Mouse (Mus musculus) left cerebral cortex, postnatal 25 days (tissue): ENCODE data around the gene Nags. TPM values are rescaled to one million over a fixed set of nuclear protein-coding genes. Genes with fewer than 3 reads are reported as not detected.
"Not testable (repeated sequence)": the region's sequence is repeated elsewhere in the genome, so short reads cannot be mapped to it uniquely, and the experiment has no call there.

Source experiments
- DNase-seq, 2 experiments: peaks; one replicate each; pipeline ENCODE4 v3.0.0; 2022; ENCODE audit warnings: low spot score in 2 of 2, mixed read lengths in 1 of 2
- intact Hi-C: fragments of 180-260 bp; cut with DNase I; formaldehyde crosslinking; loops from one replicate; pipeline ENCODE4 v1.15.1; 2025
- total RNA-seq, 2 experiments: library from RNA; stranded (reverse); gene quantifications; 2 replicates each; pipeline ENCODE4 v1.2.3; 2021

Nags gene
- total RNA-seq, 2 experiments from 2014 or later: not detected

DNA sequence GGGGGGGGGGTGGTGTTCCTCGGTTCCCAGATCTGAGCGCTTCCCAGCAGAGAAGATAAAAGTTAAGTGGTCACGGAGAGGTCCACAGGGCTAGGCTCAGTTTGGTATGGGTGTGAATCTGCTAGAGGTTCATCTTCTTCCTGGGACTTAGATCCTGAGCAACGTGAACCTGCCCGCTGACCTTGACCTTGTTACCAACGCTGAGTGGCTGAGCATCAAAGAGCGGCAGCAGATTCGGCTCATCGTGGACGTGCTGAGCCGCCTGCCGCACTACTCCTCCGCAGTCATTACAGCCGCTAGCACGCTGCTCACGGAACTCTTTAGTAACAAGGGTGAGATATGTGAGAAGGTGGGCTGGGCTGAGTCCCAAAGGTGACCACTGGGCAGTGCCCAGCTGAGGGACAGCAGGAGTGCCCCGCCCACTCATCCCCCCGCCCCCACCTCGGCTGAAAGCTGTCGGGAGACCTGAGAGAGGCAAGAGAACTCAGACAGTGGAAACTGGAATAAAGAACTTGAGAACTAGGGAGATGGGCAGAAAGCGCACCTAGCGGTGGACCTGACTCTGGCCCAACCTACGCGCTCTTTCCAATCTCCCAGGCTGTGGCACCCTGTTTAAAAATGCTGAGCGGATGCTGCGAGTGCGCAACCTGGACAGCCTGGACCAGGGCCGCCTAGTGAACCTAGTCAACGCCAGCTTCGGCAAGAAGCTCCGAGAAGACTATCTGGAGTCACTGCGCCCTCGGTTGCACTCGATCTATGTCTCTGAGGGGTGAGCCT is 2.1 kb downstream of the Nags start:
- intact Hi-C loops: no loop called here
- DNase-seq: no peak

DNA sequence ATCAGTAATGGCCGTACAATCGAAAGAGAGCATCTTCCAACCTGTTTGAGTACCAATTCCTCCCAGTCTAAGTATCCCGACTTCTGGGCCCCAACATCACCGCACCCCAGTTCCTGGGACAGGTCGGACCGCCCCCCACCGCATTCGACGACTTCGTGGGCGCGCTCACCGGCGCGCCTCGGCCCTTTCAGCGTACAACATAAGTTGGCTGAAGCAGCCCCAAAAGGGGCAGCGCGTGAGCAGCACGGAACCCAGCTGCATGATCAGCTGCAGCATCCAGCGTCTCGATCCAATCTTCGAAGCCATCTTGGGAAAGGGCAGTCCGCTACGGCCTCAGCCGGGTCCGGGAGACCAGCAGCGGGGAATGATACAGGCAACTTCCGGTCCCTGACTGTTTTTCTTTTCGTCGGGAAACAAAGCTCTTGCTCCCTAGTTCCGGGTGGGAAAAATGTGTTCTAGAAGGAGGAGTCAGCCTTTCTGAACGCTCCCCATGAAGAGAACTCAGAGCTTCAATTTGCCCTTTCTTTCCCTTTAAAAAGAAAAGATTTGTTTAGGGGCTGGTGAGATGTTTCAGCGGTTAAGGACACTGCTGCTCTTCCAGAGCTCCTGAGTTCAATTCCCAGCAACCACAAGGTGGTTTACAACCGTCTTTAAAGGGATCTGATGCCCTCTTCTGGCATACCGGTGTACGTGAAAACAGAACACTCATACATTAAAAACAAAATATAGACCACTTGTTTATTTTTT is 10.9 kb downstream of the Nags start, which contains the start of gene Tmem101:
Gene Tmem101, minus strand, starts transcription at position 366 of the 747 bp plus-strand sequence.
- intact Hi-C loops: no loop called here
- peak; percentile 89 to 93 for DNase-seq

DNA sequence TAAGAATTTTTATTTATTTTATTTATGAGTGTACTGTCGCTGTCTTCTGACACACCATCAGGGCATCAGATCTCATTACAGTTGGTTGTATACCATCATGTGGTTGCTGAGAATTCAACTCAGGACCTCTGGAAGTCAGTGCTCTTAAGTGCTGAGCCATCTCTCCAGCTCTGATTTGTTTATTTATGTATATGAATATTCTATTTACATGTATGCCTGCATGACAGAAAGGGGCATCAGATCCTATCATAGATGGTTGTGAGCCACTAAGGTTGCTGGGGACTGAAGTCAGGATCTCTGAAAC is 11.4 kb downstream of the Nags start:
- DNase-seq: no peak
- intact Hi-C loops: no loop called here

DNA sequence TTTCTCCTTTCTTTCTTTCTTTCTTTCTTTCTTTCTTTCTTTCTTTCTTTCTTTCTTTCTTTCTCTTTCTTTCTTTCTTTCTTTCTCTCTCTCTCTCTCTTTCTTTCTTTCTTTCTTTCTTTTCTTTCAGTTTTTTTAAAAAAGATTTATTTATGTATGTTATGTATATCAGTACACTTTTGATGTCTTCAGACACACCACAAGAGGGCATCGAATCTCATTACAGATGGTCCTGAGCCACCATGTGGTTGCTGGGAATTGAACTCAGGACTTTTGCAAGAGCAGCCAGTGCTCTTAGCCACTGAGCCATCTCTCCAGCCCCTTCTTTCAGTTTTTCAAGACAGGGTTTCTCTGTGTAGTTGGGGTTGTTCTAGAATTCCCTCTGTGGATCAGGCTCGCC is 12.7 kb downstream of the Nags start:
- DNase-seq, intact Hi-C loops: not testable (repeated sequence)

DNA sequence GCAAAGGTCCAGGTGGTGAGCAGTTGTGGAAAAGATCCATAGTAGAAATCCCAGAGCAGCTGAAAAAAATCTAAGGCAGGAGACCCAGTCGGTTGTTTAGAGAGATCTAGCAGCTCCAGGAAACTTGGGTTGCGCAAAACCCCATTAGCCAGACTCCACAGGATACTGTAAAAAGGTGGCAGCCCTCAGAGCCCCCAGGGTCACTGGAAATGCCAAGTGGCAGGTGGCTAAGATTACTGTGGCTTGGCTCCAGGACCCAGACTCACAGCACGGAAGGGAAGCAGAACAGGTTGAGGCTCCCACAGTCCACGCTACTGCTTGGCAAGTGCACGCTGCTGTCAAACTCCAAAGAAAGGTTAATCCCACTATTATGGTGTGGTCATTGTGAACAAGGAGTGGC is 14.5 kb downstream of the Nags start:
- intact Hi-C loops: loop anchor here (1.0 kb wide), 1 partner anchor 9 kb away; no protein-coding TSS in a partner anchor
- DNase-seq: no peak

DNA sequence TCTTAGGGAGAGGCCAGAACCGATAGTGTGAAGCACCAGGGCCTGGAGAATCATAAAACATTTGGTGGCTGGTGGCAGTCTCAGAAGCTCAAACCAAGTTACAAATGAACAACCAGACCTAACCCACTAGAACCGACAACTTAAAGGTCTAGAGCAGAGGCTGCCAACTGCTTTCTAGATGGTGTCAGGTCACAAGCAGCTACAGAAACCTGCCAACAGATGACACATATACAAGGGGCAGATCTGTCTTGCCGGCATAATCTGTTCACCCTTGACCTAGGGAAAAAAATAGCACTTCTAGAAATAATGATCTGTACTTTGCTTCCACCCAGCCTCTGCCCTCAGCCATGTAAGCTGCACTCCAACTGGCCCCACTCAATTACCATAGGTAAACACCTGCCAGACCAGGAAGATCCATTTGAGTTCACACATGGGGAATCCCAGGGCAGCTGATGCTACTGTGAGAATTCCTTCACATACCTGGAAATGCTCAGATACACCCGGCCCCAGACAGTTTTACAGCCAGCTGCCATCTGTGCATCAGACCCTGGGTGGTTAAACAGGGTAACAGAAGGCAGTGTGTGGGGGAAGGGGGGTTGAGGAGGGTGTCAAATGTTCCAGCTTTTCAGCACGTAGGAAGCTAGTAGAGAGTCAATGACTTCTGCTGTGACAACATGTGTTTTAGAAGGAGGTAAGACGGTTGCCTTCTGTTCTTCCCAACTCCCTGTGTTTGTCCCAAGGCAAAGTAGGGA is 20.8 kb downstream of the Nags start:
- intact Hi-C loops: no loop called here
- peak in 1 of 2 experiments; percentile 67 for DNase-seq

DNA sequence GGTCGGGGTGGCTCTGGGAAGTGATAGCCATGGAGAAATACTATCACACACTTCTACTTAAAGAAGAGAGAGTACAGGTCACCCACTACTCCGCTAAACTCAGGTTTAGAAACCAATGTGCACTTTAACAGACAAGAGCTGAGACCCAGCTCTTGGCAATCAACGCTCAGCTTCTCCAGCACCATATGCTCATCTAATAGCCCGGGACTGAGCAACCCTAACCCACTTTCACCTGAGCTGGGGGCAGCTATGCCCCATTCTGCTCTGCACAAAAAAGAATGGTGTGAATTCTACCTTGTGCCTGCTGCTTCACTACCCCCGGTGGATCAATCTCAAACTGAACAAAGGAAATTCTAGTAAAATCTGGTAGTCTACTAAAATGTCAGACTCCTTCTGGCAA is 22.2 kb downstream of the Nags start:
- intact Hi-C loops: no loop called here
- DNase-seq: no peak

DNA sequence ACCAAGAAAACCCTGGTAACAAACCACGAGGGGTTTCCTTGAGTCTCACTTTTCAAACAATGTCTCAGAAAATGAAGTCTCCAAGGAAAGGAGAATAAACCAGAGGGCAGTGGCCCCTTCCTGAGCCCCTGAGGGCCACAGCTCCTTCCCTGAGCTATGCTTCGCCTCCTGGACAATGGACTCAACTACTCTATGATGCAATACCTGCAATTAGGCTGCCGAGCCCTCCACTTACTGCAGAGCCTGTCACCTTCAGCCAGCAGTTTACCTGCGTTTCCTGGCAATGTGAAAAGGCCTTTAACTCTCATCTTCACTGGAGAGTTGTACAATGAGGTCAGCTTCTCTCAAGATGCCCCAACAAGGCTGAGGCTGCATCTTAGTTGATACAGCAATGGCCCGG is 23.4 kb downstream of the Nags start:
- no peak for DNase-seq
- intact Hi-C loops: no loop called here

DNA sequence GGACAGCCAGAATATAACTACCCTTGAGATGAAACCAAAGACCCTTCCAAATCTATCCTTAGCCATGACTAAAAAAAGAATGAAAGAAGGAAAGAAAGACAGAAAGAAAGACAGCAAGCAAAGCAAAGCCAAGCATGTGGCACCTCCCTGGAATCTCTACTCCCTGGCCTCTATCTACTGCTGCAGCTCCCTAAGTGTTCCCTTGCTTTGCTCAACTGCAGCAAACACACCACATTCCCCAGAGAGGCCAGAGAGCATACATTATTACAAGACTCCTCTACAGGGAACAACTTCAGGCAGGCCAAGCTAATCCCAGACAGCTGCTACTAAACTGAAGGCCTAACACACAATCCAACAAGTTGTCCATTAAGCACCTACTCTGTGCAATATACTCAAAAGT is 34.5 kb downstream of the Nags start:
- no peak for DNase-seq
- intact Hi-C loops: no loop called here

DNA sequence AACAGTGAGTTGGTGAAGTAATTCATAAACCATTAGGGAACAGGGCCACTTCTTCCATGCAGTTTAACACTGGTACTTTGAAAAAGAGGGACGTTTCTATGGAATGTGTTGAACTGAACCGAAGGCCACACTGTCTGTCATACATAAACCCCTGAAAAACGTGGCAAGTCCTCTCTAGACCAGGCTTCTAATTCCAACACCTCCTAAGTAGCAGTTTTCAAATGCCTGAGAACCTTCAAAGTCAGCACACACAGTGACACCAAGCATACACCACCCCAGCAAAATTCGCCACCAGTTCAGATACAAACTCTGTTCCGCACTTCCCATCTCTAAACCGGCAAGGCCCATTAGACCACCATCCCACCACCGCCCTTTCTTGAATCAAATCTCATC is 38.9 kb downstream of the Nags start:
- intact Hi-C loops: no loop called here
- no peak for DNase-seq

DNA sequence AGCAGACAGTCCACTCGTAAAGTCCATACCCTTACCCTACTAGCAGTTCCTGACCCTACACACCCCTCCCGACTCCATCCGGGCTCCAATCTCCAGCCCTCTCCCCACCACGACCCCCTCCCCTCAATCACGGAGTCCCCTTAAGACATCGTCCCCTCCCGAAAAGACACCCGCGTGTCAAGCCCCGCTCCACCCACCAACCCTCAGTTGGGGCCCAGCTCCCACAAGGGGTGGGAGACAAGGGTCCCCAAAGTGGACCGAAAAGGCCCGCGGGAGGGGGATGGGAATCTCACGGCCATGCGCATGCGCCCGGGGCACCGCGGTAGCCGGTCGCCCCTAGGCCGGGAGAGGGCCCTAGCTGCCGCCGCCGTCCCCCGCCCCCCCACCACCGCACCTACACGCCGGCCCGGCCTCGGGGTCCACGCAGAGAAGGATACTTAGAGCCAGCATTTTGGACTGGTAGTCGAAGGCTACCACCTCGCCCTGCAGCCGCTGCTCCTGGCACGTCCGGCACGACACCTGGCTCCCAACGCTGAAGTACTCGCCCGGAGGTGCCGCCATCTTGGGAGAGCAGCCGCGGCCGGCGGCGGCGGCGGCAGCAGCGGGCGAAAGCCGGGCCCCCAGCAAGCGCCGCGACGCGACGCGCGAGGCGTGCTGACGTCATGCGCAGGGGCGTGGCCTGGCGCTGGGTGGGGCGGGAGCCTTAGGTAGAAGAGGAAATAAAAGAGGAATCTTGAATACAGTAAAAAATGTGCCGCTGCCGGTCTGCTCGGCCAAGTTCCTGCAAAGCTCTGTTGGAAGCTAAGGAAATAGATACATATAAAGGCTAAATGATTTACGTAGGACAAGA is 39.6 kb downstream of the Nags start, which contains the start of gene Lsm12:
Gene Lsm12, minus strand, starts transcription at position 651 of the 850 bp plus-strand sequence.
- intact Hi-C loops: loop anchor here (5.0 kb wide), 1 partner anchor 62 kb away; the partner anchor contains the start of gene BC030867
- DNase-seq: peak; percentile 89 to 94

DNA sequence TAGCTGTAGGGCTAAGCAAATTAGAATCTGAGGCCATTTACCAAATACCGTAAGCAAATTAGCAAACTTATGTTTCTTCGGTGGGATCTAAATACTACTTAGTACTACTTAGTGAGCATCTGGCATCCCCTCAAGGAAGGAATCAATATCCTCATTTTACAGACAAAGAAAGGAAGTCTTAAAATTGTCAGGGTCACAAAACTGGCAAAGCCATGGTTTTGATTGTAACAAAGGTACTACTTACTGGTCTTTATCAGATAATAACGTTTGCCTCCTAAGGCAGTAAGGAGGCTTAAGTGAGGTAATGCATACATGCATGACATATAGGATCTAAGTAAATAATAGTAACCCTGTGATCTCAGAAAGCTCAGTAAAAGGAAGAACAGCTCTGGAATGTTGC is 40.4 kb downstream of the Nags start:
- intact Hi-C loops: loop anchor here (5.0 kb wide), 1 partner anchor 62 kb away; the partner anchor contains the start of gene BC030867
- no peak for DNase-seq

DNA sequence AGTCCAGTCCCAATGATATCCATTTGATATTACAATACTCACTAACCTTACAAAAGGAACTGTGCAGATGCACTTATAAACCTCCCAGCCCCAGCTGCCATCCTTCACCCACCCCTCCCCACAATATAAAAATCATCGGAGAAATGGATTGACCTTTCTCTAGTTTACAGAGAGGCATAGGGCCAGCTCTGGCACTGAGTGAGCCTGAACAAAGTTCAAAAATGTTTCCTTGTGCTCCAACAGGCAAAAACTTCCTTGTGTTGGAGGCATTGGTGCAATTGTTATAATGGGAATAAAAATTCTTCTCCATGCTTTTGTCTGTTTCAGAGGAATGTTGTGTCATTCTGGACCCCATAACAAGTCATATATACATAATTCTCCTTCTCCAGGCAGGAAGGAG is 40.9 kb downstream of the Nags start:
- intact Hi-C loops: loop anchor here (5.0 kb wide), 1 partner anchor 61 kb away; the partner anchor contains the start of gene BC030867
- no peak for DNase-seq

DNA sequence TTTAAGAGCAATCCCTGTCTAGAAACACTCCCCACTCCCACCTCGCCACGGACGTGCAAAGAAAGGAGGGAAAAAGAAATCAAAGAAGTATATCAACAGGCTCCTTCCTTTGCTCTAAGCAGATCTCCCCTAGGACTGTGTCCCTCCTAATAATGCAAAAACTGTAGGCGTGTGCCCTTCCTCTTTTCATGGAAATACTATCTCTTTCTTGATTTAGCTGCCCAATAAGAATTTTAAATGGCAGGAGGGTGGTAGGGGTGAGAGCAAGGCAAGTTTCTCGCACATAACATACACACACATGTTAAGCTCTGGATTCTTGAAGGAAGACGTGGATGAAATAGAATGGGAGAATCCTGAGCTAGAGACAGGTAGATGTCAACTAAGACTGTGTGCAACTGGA is 43.7 kb downstream of the Nags start:
- no peak for DNase-seq
- intact Hi-C loops: loop anchor here (1.0 to 5.0 kb wide), 3 partner anchors 28 to 58 kb away; partner anchors contain the start of gene BC030867

DNA sequence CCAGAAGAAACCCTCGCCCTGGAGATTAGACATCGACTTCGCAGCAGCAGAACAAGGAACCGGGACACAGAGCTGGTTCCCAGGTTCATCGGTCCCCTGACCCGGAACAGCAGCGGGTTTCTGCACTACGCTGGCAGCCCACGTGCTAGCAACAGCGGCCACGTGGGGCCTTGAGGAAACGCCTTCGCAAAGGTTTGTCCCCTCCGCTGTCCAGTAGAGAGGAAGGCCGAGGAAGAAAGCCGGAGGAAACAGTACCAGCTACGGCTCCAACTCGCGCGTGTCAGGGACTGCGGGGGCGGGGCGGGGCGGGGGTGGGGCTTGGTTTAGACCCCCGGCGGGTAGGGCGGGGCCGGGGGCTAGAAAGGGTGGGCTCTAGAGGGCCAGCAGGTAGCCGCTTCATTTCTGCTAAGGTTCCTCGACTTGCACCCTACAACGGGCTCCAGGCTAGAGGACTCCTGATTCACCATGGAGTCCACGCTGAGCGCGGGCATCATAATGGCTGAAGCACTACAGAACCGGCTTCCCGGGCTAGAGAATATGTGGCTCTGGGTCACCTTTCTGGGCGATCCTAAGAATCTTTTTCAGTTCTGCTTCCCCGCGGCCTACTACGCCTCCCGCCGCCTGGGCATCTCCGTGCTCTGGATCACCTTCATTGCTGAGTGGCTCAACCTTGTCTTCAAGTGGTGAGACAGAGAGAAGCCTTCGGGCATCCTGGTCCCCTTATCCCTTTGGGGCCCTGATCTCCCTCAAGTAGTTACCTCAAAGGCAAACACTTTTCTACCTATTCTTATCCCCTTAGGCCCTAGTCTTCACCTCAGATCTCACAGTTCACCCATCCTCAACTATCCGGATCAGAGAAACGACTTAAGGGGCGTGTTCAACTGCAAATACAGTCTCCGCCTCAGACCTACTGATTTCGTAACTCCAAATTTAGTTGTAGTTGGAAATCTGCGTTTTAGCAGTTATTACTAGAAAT is 44.4 kb downstream of the Nags start, which contains the start of gene G6pc3:
Gene G6pc3, plus strand, starts transcription at position 160 of the 976 bp plus-strand sequence.
- peak; percentile 89 to 95 for DNase-seq
- intact Hi-C loops: loop anchor here (1.0 to 5.0 kb wide), 3 partner anchors 28 to 58 kb away; partner anchors contain the start of gene BC030867

DNA sequence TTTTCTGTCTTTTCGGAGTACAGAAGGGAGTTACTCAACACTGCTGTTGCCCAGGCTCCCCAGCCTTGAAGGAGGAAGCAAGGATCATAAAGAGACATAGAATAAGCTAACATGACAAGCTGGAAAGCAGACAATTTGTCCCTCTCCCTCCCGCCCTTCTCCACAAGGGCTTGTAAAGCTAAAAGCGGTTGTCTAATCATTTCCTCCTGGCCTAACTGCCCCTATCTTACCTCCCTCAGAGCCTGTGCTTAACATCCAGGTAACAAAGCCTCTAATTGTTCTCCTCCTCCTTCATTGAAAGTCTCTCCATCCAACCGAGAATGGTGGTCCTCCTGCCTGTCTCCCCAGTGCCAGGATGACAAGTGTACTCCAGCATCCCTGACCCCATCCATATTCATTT is 45.5 kb downstream of the Nags start:
- no peak for DNase-seq
- intact Hi-C loops: no loop called here

DNA sequence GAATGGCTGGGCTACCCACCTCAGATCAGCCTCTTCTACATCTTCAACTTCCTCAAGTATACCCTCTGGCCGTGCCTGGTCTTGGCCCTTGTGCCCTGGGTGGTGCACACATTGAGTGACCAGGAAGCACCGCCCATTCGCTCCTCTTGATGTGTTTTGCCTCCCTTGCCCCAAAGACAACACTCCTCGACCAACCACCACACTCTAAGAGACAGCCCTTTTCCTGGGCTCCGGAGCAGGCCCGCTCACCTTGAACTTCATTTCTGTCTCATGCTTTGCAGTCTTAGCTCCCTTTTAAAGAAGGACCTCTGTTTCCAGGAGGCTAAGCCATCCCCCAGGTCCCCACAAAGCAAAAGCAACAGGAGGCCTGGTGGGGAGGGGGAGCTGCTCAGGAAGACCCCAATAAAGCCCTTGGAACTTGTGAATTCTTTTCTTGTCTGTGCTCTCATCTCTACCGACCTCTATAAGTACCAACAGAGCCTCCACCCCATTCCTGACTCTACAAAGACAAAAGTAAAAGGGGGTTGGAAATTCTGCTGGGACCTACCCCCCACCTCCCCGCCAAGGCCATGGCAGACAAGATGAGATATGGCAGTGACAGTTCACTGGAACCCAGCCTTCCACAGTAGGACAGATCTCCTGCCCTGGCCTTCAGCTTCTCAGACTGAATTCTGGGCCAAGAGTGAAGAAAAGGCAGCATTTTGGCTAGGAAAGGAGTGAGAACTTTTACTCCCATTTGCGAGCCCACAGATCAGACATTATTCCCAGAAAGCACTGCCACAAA is 48.5 kb downstream of the Nags start:
- intact Hi-C loops: no loop called here
- no peak for DNase-seq
